Mouse (Mus musculus): ENCODE results near the gene Zmynd15. TPM values are rescaled to one million over a fixed set of nuclear protein-coding genes. Genes with fewer than 3 reads are reported as not detected.

Zmynd15 gene
- polyA plus RNA-seq, 1 experiment from 2014 or later, result 0.97 TPM

DNA sequence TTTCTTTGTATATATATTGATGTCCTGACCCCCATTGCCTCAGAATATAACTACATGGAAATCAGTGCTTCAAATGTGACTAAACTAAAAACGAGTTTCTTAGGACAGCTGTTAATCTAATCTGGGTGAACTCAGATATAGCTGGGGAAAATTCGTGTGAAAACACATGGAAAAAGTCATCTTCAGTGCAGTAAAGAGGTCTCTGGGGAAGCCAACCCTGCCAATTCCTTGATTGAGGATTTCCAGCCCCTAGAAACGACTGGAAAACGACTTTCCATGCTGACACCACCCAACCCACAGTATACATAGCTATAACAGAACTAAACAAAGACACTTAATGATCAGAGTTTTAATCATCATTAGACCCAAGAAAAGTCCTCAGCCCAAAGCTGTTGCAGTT is 28.6 kb downstream of the Zmynd15 start:
- Histone ChIP-seq H3K27me3 (ENCODE audit: control insufficient read depth, insufficient read depth, low read length) (no peaks in the 10 kb centered on the region), H3K36me3 (ENCODE audit: control insufficient read depth, insufficient read depth, low read length) (no peaks in the 10 kb centered on the region), H3K4me2 (ENCODE audit: low read depth, low read length) (no peak overlapping the region), H3K4me1 (ENCODE audit: control insufficient read depth, insufficient read depth, low read length) (no peaks in the 10 kb centered on the region), H3K9me3 (replicated peaks; ENCODE audit: control insufficient read depth, low read length) (0 out of 2 replicates have a peak, but pooled peaks cover 3% of the 10 kb centered on the region), H3K4me3 (replicated peaks; ENCODE audit: low read length) (no peak overlapping the region), H3K27ac (ENCODE audit: low read length) (no peak overlapping the region), H3K9ac (ENCODE audit: low read length) (no peak overlapping the region)
- WGBS, result 35% methylated on average over 4 of the region's 4 CpGs
- no peak for ATAC-seq (ENCODE audit: insufficient read depth, low FRiP score)

DNA sequence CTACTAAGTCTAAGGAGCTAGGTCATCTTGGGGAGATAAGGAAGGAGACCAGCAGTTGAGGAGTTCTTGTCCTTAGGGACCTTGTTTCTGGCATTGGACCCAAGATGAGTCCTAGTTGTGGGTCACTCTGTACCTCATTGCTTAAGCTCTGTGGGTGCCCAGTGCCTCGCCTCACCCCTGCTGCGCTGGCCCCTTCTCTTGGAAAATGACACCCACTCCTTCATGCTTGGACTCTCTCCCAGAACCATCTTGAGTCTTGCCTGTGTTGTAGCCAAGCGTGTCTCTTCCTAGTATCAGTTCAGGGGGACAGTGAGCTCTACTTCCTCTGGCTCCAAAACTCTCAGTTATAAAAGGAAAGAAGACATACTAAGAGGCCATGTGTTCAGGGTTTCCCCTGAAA is 29.9 kb downstream of the Zmynd15 start:
- H3K4me1 ChIP-seq (ENCODE audit: control insufficient read depth, insufficient read depth, low read length), result no peaks in the 10 kb centered on the region
- no peaks in the 10 kb centered on the region for H3K36me3 ChIP-seq (ENCODE audit: control insufficient read depth, insufficient read depth, low read length)
- H3K27ac ChIP-seq (ENCODE audit: low read length), result no peak overlapping the region
- H3K4me3 ChIP-seq (replicated peaks; ENCODE audit: low read length), result no peak overlapping the region
- no peak for ATAC-seq (ENCODE audit: insufficient read depth, low FRiP score)
- 87% methylated on average over 3 of the region's 3 CpGs for WGBS
- H3K9me3 ChIP-seq (replicated peaks; ENCODE audit: control insufficient read depth, low read length), result 0 out of 2 replicates have a peak, but pooled peaks cover 3% of the 10 kb centered on the region
- H3K27me3 ChIP-seq (ENCODE audit: control insufficient read depth, insufficient read depth, low read length), result no peaks in the 10 kb centered on the region
- H3K4me2 ChIP-seq (ENCODE audit: low read depth, low read length), result no peak overlapping the region
- no peak overlapping the region for H3K9ac ChIP-seq (ENCODE audit: low read length)

DNA sequence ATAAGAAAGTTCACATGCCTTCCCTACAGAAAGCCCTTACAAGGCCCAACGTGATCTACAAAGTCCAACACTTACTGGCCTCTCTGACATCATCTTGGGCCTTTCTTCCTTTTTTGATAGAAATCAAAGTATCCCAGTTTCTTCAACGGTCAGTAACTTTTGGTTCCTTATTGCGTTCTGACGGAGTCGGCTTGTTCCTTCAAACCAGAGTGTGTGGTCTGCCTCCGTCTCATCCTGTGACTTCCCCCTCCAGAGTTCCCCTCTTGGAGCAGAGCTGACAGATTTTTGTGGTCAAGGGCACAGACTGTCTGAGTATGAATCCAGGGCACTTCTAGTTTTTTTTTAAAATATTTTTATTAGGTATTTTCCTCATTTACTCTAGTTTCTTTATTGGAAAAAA is 30.5 kb downstream of the Zmynd15 start:
- no peak overlapping the region for H3K4me3 ChIP-seq (replicated peaks; ENCODE audit: low read length)
- H3K4me2 ChIP-seq (ENCODE audit: low read depth, low read length), result no peak overlapping the region
- H3K4me1 ChIP-seq (ENCODE audit: control insufficient read depth, insufficient read depth, low read length), result no peaks in the 10 kb centered on the region
- no peaks in the 10 kb centered on the region for H3K27me3 ChIP-seq (ENCODE audit: control insufficient read depth, insufficient read depth, low read length)
- no peak for ATAC-seq (ENCODE audit: insufficient read depth, low FRiP score)
- 82% methylated on average over 6 of the region's 6 CpGs for WGBS
- H3K9me3 ChIP-seq (replicated peaks; ENCODE audit: control insufficient read depth, low read length), result 0 out of 2 replicates have a peak, but pooled peaks cover 3% of the 10 kb centered on the region
- no peak overlapping the region for H3K9ac ChIP-seq (ENCODE audit: low read length)
- no peak overlapping the region for H3K27ac ChIP-seq (ENCODE audit: low read length)
- H3K36me3 ChIP-seq (ENCODE audit: control insufficient read depth, insufficient read depth, low read length), result no peaks in the 10 kb centered on the region

DNA sequence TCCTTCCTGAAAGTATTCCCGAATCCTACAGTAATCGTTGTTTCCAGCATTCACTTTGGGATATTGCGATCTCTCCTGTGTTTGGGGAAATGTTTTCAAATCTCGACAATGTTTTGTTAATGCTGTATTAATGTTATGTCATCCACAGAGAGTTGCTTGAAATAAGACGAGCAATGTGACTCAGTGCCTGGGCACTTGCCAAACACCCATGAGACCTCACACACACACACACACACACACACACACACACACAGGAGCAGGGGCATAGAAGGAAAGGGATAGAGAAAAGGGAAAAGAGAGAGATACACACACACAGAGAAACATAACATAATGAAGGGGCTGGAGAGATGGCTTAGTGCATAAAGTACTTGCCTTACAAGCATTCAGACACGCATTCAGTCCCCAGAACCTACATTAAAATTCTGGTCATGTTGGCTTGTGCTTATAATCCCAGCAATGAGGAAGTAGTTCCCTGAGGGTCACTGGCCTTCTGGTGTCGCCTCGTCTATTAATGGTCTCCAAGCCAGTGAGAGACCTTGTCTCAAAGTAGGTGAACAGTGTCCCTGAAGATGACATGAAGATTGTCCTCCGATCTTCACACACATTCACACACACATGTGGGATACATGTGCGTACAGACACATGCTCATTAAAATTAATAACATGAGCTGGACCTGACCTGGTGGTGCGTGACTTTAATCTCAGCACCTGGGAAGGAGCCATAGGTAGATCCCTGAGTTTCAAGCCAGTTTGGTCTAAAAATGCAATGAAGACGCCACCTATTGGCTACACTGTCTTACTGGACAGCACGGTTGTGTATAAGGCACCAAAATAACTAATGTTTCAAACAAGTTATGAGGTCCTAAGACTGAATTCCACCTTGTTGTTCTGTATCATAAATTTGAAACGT is 40.6 kb downstream of the Zmynd15 start:
- Histone ChIP-seq H3K36me3 (ENCODE audit: control insufficient read depth, insufficient read depth, low read length) (no peaks in the 10 kb centered on the region), H3K4me1 (ENCODE audit: control insufficient read depth, insufficient read depth, low read length) (no peaks in the 10 kb centered on the region), H3K4me2 (ENCODE audit: low read depth, low read length) (no peak overlapping the region), H3K27me3 (ENCODE audit: control insufficient read depth, insufficient read depth, low read length) (no peaks in the 10 kb centered on the region), H3K9ac (ENCODE audit: low read length) (no peak overlapping the region), H3K9me3 (replicated peaks; ENCODE audit: control insufficient read depth, low read length) (no peaks in the 10 kb centered on the region), H3K27ac (ENCODE audit: low read length) (peak overlapping the region; percentile 38; the same call in 1 of the 2 replicates), H3K4me3 (replicated peaks; ENCODE audit: low read length) (no peak overlapping the region)
- 63% methylated on average over 14 of the region's 14 CpGs for WGBS
- peak; percentile 44; the same call in 1 of the 2 replicates for ATAC-seq (ENCODE audit: insufficient read depth, low FRiP score)

DNA sequence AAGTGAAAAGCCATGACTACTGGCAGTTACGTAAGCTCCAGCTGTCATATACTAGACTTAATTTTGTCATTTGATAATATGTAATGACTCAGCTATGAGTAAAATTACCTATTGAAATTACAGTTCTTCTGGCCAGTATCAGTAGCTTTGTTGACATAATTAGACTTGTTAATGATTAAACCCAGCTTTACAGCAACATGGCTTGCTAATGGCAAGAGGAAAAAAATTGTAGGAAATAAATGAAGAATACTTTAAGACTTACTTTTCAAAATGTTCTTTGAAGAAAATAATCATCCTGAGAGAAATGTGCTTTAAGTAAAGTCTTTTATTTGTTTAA is 41.2 kb downstream of the Zmynd15 start:
- H3K4me1 ChIP-seq (ENCODE audit: control insufficient read depth, insufficient read depth, low read length), result no peaks in the 10 kb centered on the region
- peak; percentile 53; the same call in 1 of the 2 replicates for ATAC-seq (ENCODE audit: insufficient read depth, low FRiP score)
- H3K27ac ChIP-seq (ENCODE audit: low read length), result no peak overlapping the region
- no peaks in the 10 kb centered on the region for H3K9me3 ChIP-seq (replicated peaks; ENCODE audit: control insufficient read depth, low read length)
- H3K4me2 ChIP-seq (ENCODE audit: low read depth, low read length), result no peak overlapping the region
- no peak overlapping the region for H3K4me3 ChIP-seq (replicated peaks; ENCODE audit: low read length)
- WGBS, result 57% methylated on average over 1 of the region's 1 CpGs
- no peak overlapping the region for H3K9ac ChIP-seq (ENCODE audit: low read length)
- H3K36me3 ChIP-seq (ENCODE audit: control insufficient read depth, insufficient read depth, low read length), result no peaks in the 10 kb centered on the region
- no peaks in the 10 kb centered on the region for H3K27me3 ChIP-seq (ENCODE audit: control insufficient read depth, insufficient read depth, low read length)

DNA sequence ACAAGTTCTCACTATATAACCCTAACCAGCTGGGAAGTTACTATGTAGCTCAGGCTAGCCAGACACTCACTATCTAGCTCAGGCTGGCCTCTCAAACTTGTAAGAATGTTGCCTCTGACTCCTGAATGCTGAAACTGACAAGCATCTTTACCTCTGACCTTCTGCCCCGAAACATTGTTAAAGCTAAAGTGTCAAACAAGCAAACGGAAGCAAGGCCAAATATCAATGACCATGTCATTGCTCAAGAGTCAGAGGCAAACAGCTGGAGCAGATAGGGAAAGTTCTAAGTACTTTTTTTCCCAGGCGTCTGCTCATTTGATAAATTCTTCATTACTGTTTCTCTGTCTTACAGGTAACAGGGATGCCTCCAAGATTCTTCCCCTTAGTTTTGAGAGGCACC is 42.8 kb downstream of the Zmynd15 start:
- Histone ChIP-seq H3K27ac (ENCODE audit: low read length) (no peak overlapping the region), H3K9me3 (replicated peaks; ENCODE audit: control insufficient read depth, low read length) (no peaks in the 10 kb centered on the region), H3K9ac (ENCODE audit: low read length) (no peak overlapping the region), H3K4me2 (ENCODE audit: low read depth, low read length) (no peak overlapping the region), H3K4me3 (replicated peaks; ENCODE audit: low read length) (no peak overlapping the region), H3K36me3 (ENCODE audit: control insufficient read depth, insufficient read depth, low read length) (no peaks in the 10 kb centered on the region), H3K27me3 (ENCODE audit: control insufficient read depth, insufficient read depth, low read length) (no peaks in the 10 kb centered on the region), H3K4me1 (ENCODE audit: control insufficient read depth, insufficient read depth, low read length) (no peaks in the 10 kb centered on the region)
- WGBS, result 41% methylated on average over 3 of the region's 3 CpGs
- no peak for ATAC-seq (ENCODE audit: insufficient read depth, low FRiP score)

DNA sequence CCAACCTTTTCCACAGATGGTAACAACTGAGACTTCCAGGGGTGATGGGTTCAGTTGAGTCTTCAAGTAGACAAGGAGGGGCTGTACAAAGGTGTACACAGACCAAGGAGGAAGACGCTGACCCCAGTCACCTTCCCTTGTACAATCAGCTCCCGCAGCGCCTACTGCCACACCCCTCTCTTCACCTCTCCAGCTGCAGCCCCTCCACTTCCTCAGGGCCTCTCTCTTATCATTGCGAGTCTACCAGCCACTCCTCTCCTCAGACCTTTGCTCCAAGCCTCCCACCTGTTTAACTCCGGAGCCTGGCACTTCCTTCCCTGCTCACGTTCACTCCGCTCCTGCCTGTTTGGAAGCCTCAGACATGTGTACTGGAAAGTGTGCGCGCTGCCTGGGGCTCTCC is 45.7 kb downstream of the Zmynd15 start, which contains the start of gene Tm4sf5:
Gene Tm4sf5, plus strand, starts transcription at position 275 of the 400 bp plus-strand sequence.
- Histone ChIP-seq H3K27ac (ENCODE audit: low read length) (peak within 1 kb of the TSS; percentile 80), H3K4me2 (ENCODE audit: low read depth, low read length) (peak within 1 kb of the TSS; percentile 38)

DNA sequence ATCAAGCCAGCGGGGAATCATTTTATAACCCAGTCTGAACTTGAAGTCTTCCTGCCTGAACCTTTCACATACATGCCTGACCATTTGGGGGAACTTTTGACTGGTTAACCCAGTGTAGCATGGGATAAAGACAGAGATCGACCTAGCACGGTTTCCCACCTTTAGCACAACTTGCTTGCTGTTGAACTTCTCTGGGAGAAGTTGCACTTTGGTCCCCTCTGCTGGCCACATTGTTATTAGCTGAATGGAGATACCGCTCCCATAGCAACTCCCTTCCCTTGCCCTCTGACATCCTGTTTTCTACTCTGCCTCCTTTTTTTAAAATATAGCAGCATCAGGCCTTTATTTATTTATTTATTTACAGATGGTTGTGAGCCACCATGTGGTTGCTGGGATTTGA is 47.2 kb downstream of the Zmynd15 start:
- H3K9me3 ChIP-seq (replicated peaks; ENCODE audit: control insufficient read depth, low read length), result no peaks in the 10 kb centered on the region
- no peak overlapping the region for H3K27ac ChIP-seq (ENCODE audit: low read length)
- 22% methylated on average over 4 of the region's 4 CpGs for WGBS
- peaks cover 4% of the 10 kb centered on the region; the same call in 1 of the 2 replicates for H3K4me1 ChIP-seq (ENCODE audit: control insufficient read depth, insufficient read depth, low read length)
- no peaks in the 10 kb centered on the region for H3K27me3 ChIP-seq (ENCODE audit: control insufficient read depth, insufficient read depth, low read length)
- ATAC-seq (ENCODE audit: insufficient read depth, low FRiP score), result no peak
- H3K9ac ChIP-seq (ENCODE audit: low read length), result no peak overlapping the region
- H3K36me3 ChIP-seq (ENCODE audit: control insufficient read depth, insufficient read depth, low read length), result no peaks in the 10 kb centered on the region
- no peak overlapping the region for H3K4me3 ChIP-seq (replicated peaks; ENCODE audit: low read length)
- peak overlapping the region; percentile 26; the same call in 1 of the 2 replicates for H3K4me2 ChIP-seq (ENCODE audit: low read depth, low read length)

More for the DNA sequence above, 45.7 kb downstream of the Zmynd15 start, which contains the start of gene Tm4sf5:
- Histone ChIP-seq H3K27me3 (ENCODE audit: control insufficient read depth, insufficient read depth, low read length) (no peaks in the 10 kb centered on the region), H3K4me3 (replicated peaks; ENCODE audit: low read length) (peak within 1 kb of the TSS; percentile 30), H3K36me3 (ENCODE audit: control insufficient read depth, insufficient read depth, low read length) (no peaks in the 10 kb centered on the region), H3K9me3 (replicated peaks; ENCODE audit: control insufficient read depth, low read length) (no peaks in the 10 kb centered on the region), H3K4me1 (ENCODE audit: control insufficient read depth, insufficient read depth, low read length) (peaks cover 3% of the 10 kb centered on the region; the same call in 1 of the 2 replicates), H3K9ac (ENCODE audit: low read length) (peak within 1 kb of the TSS; percentile 35)
- WGBS, result 56% methylated on average over 9 of the region's 9 CpGs
- peak; percentile 73 for ATAC-seq (ENCODE audit: insufficient read depth, low FRiP score)

DNA sequence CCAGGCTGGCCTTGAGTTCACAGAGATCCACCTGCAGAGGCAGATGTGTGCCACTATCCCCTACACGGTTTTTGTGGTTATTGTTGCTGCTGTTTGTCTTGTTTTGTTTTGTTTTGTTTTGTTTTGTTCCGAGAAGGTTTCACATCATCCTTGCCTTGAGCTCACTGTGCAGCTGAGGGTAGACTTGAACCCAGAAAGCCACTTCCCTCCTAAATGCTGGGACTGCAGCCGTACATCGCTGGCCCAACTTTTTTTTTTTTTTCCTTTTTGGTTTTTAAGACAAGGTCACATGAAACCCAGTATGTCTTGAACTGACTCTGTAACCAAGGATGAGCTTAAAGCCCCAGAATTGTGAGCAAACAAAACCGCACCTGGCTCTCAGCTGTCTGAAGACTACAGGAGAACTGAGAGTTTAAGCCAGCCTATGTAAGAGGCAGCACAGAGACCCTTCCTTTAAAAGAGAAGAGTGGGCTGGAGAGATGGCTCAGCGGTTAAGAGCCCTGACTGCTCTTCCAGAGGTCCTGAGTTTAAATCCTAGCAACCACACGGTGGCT is 47.8 kb downstream of the Zmynd15 start:
- ATAC-seq (ENCODE audit: insufficient read depth, low FRiP score), result no peak
- H3K27me3 ChIP-seq (ENCODE audit: control insufficient read depth, insufficient read depth, low read length), result no peaks in the 10 kb centered on the region
- WGBS, result 73% methylated on average over 7 of the region's 7 CpGs
- peaks cover 4% of the 10 kb centered on the region; the same call in 1 of the 2 replicates for H3K4me1 ChIP-seq (ENCODE audit: control insufficient read depth, insufficient read depth, low read length)
- no peak overlapping the region for H3K4me2 ChIP-seq (ENCODE audit: low read depth, low read length)
- H3K36me3 ChIP-seq (ENCODE audit: control insufficient read depth, insufficient read depth, low read length), result no peaks in the 10 kb centered on the region
- no peak overlapping the region for H3K9ac ChIP-seq (ENCODE audit: low read length)
- no peak overlapping the region for H3K4me3 ChIP-seq (replicated peaks; ENCODE audit: low read length)
- H3K27ac ChIP-seq (ENCODE audit: low read length), result no peak overlapping the region
- H3K9me3 ChIP-seq (replicated peaks; ENCODE audit: control insufficient read depth, low read length), result no peaks in the 10 kb centered on the region
